Mouse (Mus musculus) kidney, adult 2 months (tissue): ENCODE results near the gene Cldn13.

ENCODE experiments used
- CTCF ChIP-seq: fragments of 200-500 bp; conservative IDR thresholded peaks from 2 replicates; pipeline ENCODE4 v1.5.1; 2011; ENCODE audit warnings: low read depth, mild to moderate bottlenecking, control low read depth, low read length, moderate library complexity, mixed read lengths; ENCODE audit not compliant: insufficient read depth, insufficient read length
- POLR2A ChIP-seq: fragments of 200-500 bp; IDR thresholded peaks from one replicate; pipeline ENCODE4 v1.6.1; 2011; ENCODE audit warnings: low read depth, low read length, control low read depth

- TF ChIP-seq POLR2A (no peak), CTCF (no peak)
These were observed 20.0 kb downstream of the Cldn13 start for GRCm38 (mm10) chr5:134895291-134895690.
